Mouse (Mus musculus) skeletal muscle tissue, postnatal 0 days (tissue): ENCODE data around the gene Carnmt1. TPM values are rescaled to one million over a fixed set of nuclear protein-coding genes. Genes with fewer than 3 reads are reported as not detected.

ENCODE experiments used
- polyA plus RNA-seq: library from polyadenylated mRNA; unstranded; fragments of >200 nt; fragmentation: Nextera tagmentation; extraction: Ambion mirVana; gene quantifications from 2 replicates; pipeline ENCODE4 v1.2.1, GENCODE M21; 2015

The Carnmt1 gene
- polyA plus RNA-seq: 40.0 and 45.4 TPM in 2 replicates

DNA sequence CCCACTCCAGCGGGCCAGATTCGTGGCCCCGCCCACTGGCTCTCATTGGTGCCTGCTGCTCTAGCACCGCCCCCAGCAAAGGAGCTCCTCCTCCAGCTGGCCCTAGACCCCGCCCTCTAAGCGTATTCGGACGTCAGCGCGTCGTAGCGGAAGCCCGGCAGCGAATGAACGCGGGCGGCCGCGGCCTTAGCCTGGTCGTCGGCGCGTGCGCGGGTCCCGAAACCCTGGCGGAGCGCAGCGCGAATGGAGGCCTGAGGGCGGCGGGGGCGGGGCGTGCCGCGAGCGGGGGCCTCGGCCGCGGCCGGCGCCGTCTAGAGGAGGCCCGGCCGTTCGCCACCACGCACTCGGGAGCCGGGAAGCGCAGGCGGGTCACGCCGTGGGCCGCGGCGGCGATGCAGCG is at the start of gene Carnmt1:
Carnmt1 (plus strand) TSS at position 157 of the 400 bp plus-strand sequence.

DNA sequence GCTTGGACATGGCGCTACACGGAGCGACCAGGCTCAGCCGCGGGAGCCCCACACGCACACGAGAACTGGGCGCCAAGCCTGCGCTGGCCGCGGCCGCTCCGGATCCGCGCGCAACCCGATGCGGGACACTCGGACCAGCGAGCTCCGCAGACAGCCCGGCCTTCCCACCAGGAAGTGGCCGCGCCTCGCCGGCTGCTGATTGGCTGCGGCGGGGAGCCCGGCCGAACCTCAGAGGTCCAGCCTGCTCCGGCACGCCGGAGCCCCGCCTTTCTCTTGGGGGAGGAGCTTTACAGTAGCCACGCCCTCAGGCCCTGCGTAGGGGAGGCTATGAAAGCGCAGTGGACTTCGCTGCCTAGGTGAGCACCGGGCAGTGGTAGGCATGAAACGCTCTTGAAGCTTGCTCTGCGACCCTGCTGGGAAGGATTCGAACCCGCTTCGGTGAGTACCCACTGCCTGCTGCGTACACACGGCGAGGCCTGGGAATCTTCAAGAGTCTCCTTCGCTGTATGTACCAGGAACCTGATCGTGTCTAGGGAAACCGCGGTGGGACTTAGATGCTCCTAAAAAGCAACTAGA is 38.8 kb upstream of the Carnmt1 start, which contains the start of the genes Ostf1 and Nmrk1:
Ostf1 (minus strand) TSS at position 180 of the 576 bp plus-strand sequence.
Nmrk1 (plus strand) TSS at position 307 of the 576 bp plus-strand sequence.

DNA sequence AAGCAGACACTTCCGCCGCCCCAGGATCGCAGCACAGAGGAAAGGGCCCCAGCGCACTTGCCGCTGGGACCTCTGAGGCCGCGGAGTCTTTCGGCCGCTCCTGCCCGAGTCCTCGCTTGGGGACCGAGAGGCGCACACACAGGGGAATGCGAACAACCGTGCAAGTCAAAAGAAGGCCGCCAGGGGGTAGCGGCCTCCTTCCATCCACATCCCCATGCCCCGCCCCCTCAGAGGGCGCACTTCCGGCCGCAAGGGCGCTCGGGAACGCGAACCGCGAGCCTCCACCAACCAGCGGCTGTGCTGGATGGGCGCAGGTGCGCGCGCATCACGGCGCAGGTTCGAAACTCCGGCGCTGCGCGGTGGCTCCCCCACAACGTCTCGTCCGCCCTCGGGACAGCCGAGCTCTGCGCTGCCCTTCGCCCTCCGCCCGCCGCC is 42.3 kb downstream of the Carnmt1 start, which contains the start of gene D030056L22Rik:
D030056L22Rik (plus strand) TSS at position 328 of the 435 bp plus-strand sequence.

DNA sequence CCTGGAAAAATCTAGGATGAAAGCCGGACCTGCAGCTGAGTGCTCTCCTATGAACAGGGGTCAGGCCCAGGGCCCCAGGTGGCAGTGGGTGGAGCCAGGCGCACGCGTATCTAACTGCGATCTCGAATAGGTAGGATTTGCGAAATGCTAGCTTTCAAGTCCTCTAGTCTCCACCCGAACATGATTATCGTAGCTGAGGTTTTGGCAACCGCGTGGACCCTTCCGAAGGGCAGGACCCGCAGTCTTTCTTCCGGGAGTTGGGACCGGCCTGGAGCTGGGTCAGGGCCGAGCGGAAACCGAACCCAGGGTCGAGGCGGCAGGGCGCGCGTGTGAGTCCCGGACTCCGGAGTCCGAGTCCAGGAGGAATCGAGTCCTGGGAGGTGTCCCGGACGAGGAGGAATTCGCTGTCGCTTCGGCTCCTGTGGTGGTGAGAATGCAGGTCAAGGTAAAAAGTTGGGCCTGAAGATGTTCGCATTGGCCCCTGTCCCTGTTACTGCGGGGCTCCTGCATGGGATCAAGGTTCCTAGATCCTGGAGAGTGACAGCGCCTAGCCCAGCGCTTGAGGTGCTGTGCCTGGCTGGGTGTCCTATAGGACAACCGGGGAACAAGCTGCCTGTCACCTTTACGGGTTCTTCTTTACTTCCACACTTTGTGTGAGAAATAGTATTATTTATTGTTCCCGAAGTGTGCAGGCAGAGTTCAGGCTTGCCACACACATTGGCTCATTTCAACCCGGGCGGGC is 79.2 kb downstream of the Carnmt1 start, which contains the start of gene Trpm6:
Trpm6 (plus strand) TSS at position 386 of the 742 bp plus-strand sequence.

Other genes starting within 250 kb of the Carnmt1 start
- 52.3 and 77.4 TPM in 2 replicates for gene Ostf1, start 38.9 kb upstream of the Carnmt1 start, polyA plus RNA-seq
- gene Nmrk1, start 38.8 kb upstream of the Carnmt1 start, polyA plus RNA-seq: 5.3 and 7.3 TPM in 2 replicates
- 8.0 and 8.6 TPM in 2 replicates for gene D030056L22Rik, start 42.4 kb downstream of the Carnmt1 start, polyA plus RNA-seq
- 0.10 and 0.12 TPM in 2 replicates for gene Trpm6, start 79.2 kb downstream of the Carnmt1 start, polyA plus RNA-seq